Mouse (Mus musculus) hindbrain, embryonic 16.5 days (tissue): ENCODE data around the gene Tgm6. TPM values are rescaled to one million over a fixed set of nuclear protein-coding genes. Genes with fewer than 3 reads are reported as not detected.

Experiments
- ATAC-seq: fragments of 200-750 bp; cut with Nextera tagmentation; 2 replicates; pipeline ENCODE4 v1.8.0; 2017; ENCODE audit warnings: moderate TSS enrichment, moderate library complexity
- H3K27ac ChIP-seq: fragments of 300-500 bp; sonication (generic); 2 replicates; pipeline ENCODE4 v1.5.1; 2014; ENCODE audit warnings: low read depth, mild to moderate bottlenecking, control low read depth, low read length, moderate library complexity
- H3K27me3 ChIP-seq: fragments of 300-500 bp; sonication (generic); replicated peaks from 2 replicates; pipeline ENCODE4 v1.6.1; 2014; ENCODE audit warnings: low read length; ENCODE audit not compliant: control insufficient read depth, insufficient read depth
- H3K36me3 ChIP-seq: fragments of 300-500 bp; sonication (generic); 2 replicates; pipeline ENCODE4 v1.6.1; 2014; ENCODE audit warnings: mild to moderate bottlenecking, low read length, moderate library complexity, mixed read lengths; ENCODE audit not compliant: control insufficient read depth, insufficient read depth
- H3K4me1 ChIP-seq: fragments of 300-500 bp; sonication (generic); 2 replicates; pipeline ENCODE4 v1.6.1; 2014; ENCODE audit warnings: low read depth, low read length; ENCODE audit not compliant: control insufficient read depth, insufficient read depth
- H3K4me2 ChIP-seq: fragments of 300-500 bp; sonication (generic); 2 replicates; pipeline ENCODE4 v1.6.1; 2014; ENCODE audit warnings: mild to moderate bottlenecking, low read length, control low read depth, moderate library complexity
- H3K4me3 ChIP-seq: fragments of 300-500 bp; sonication (generic); 2 replicates; pipeline ENCODE4 v1.5.1; 2014; ENCODE audit warnings: mild to moderate bottlenecking, low read length, control low read depth, moderate library complexity
- H3K9ac ChIP-seq: fragments of 300-500 bp; sonication (generic); 2 replicates; pipeline ENCODE4 v1.6.1; 2014; ENCODE audit warnings: low read depth, mild to moderate bottlenecking, control low read depth, low read length, moderate library complexity
- H3K9me3 ChIP-seq: fragments of 300-500 bp; sonication (generic); 2 replicates; pipeline ENCODE4 v1.6.1; 2014; ENCODE audit warnings: mild to moderate bottlenecking, low read length, moderate library complexity; ENCODE audit not compliant: control insufficient read depth
- WGBS: fragments of 180-500 bp; shearing (Covaris S2); extraction: QIAGEN DNeasy Blood & Tissue Kit; methylation state at CpG from one replicate; pipeline ENCODE4 v1.1.7; 2014; 5-methylcytosine and 5-hydroxymethylcytosine counted together
- polyA plus RNA-seq: library from polyadenylated mRNA; unstranded; fragments of >200 nt; fragmentation: Nextera tagmentation; extraction: Ambion mirVana; gene quantifications from 2 replicates; pipeline ENCODE4 v1.2.1, GENCODE M21; 2015

Gene Tgm6
- polyA plus RNA-seq, 1 experiment from 2014 or later: 0.11 TPM

DNA sequence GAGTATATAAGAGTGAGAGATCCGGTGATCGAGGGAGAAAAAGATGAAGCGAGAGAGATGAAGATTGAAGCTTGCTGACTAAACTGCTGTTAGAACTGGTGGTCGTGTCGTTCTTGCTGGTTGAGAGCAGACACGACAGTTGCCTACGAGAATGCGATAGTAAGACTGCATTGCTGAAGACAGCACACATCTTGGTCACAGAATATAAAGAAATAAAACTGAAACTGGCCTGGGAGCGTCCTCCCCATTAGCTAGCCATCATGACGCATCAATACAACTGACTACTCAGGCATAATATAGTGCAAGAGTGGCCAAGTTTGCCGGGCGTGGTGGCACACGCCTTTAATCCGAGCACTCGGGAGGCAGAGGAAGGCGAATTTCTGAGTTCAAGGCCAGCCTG lies 82.7 kb downstream of the Tgm6 start, which contains the start of gene Tmc2:
Gene Tmc2, plus strand, starts transcription at position 301 of the 400 bp plus-strand sequence.
- Histone ChIP-seq H3K4me3 (no peak within 1 kb of the TSS), H3K36me3 (no peaks in the 10 kb centered on the region), H3K9me3 (peaks cover under 1% of the 10 kb centered on the region; the same call in 1 of the 2 replicates), H3K27ac (no peak within 1 kb of the TSS), H3K4me2 (no peak within 1 kb of the TSS), H3K4me1 (no peaks in the 10 kb centered on the region), H3K9ac (no peak within 1 kb of the TSS), H3K27me3 (no peaks in the 10 kb centered on the region)
- ATAC-seq: no peak
- WGBS: 95% methylated on average over 16 of the region's 16 CpGs

DNA sequence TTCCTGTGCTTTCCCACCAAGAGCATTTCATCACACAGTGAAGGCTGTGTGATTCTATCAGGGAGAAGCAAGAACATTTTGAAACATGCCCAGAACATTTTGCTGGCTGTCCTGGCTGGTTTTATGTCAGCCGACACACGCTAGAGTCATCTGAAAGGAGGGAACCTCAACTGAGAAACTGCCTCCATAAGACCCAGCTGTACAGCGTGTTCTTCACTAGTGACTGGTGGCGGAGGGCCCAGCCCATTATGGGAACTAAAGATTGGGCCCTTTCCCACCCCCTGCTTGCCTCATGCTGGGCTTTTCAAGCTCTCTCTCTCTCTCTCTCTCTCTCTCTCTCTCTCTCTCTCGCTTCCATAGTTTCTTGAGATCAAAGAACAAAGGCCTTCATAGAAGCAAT lies 88.7 kb downstream of the Tgm6 start:
- Histone ChIP-seq H3K4me1 (no peaks in the 10 kb centered on the region), H3K27ac (no peak overlapping the region), H3K9ac (no peak overlapping the region), H3K4me2 (no peak overlapping the region), H3K4me3 (no peak overlapping the region), H3K36me3 (no peaks in the 10 kb centered on the region), H3K9me3 (no peaks in the 10 kb centered on the region; the same call in 1 of the 2 replicates), H3K27me3 (no peaks in the 10 kb centered on the region)
- no peak for ATAC-seq
- WGBS: 55% methylated on average over 5 of the region's 5 CpGs

Other genes starting within 250 kb of the Tgm6 start
- not detected in 2 replicates for gene Tgm3, start 100.1 kb upstream of the Tgm6 start, polyA plus RNA-seq
- gene Snrpb, start 67.0 kb downstream of the Tgm6 start, polyA plus RNA-seq: 298 and 312 TPM in 2 replicates
- gene Tmc2, start 82.8 kb downstream of the Tgm6 start, polyA plus RNA-seq: not detected in 2 replicates
- gene Nop56, start 162.0 kb downstream of the Tgm6 start, polyA plus RNA-seq: 241 and 259 TPM in 2 replicates
- gene Idh3b, start 172.1 kb downstream of the Tgm6 start, polyA plus RNA-seq: 201 and 222 TPM in 2 replicates
- 3.6 and 4.1 TPM in 2 replicates for gene Ebf4, start 182.8 kb downstream of the Tgm6 start, polyA plus RNA-seq